Mouse (Mus musculus) hindbrain, embryonic 15.5 days (tissue): ENCODE data around the gene Aven. TPM values are rescaled to one million over a fixed set of nuclear protein-coding genes. Genes with fewer than 3 reads are reported as not detected.

ENCODE experiments used
- ATAC-seq: fragments of 200-750 bp; cut with Nextera tagmentation; 2 replicates; pipeline ENCODE4 v1.8.0; 2017; ENCODE audit warnings: low read depth, moderate number of reproducible peaks, moderate TSS enrichment; ENCODE audit not compliant: low FRiP score
- H3K27ac ChIP-seq: fragments of 300-500 bp; sonication (generic); replicated peaks from 2 replicates; pipeline ENCODE4 v1.5.1; 2015; ENCODE audit warnings: mild to moderate bottlenecking, inconsistent platforms
- H3K27me3 ChIP-seq: fragments of 300-500 bp; sonication (generic); 2 replicates; pipeline ENCODE4 v1.6.1; 2015; ENCODE audit warnings: control low read depth, inconsistent platforms
- H3K36me3 ChIP-seq: fragments of 300-500 bp; sonication (generic); 2 replicates; pipeline ENCODE4 v1.6.1; 2015; ENCODE audit warnings: control low read depth, inconsistent platforms
- H3K4me1 ChIP-seq: fragments of 300-500 bp; sonication (generic); replicated peaks from 2 replicates; pipeline ENCODE4 v1.6.1; 2015; ENCODE audit warnings: control low read depth, inconsistent platforms
- H3K4me2 ChIP-seq: fragments of 300-500 bp; sonication (generic); 2 replicates; pipeline ENCODE4 v1.6.1; 2015; ENCODE audit warnings: moderate library complexity, mild to moderate bottlenecking, inconsistent platforms
- H3K4me3 ChIP-seq: fragments of 300-500 bp; sonication (generic); 2 replicates; pipeline ENCODE4 v1.5.1; 2015; ENCODE audit warnings: mild to moderate bottlenecking, inconsistent platforms
- H3K9ac ChIP-seq: fragments of 300-500 bp; sonication (generic); 2 replicates; pipeline ENCODE4 v1.6.1; 2015; ENCODE audit warnings: inconsistent platforms
- H3K9me3 ChIP-seq: fragments of 300-500 bp; sonication (generic); 2 replicates; pipeline ENCODE4 v1.6.1; 2016; ENCODE audit warnings: control low read depth, inconsistent platforms
- WGBS: fragments of 180-500 bp; shearing (Covaris S2); methylation state at CpG from one replicate; pipeline ENCODE4 v1.1.7; 2015; 5-methylcytosine and 5-hydroxymethylcytosine counted together
- polyA plus RNA-seq: library from polyadenylated mRNA; unstranded; fragments of >200 nt; fragmentation: Nextera tagmentation; extraction: Ambion mirVana; gene quantifications from 2 replicates; pipeline ENCODE4 v1.2.1, GENCODE M21; 2015

The Aven gene
- polyA plus RNA-seq, 1 experiment from 2014 or later, result 3.9 TPM

- no peaks in the 10 kb centered on the region for H3K9me3 ChIP-seq
- no peaks in the 10 kb centered on the region for H3K36me3 ChIP-seq
- no peak overlapping the region for H3K9ac ChIP-seq
- 0 out of 2 replicates have a peak, but pooled peaks cover 8% of the 10 kb centered on the region for H3K4me1 ChIP-seq
- peak overlapping the region; percentile 18 for H3K4me2 ChIP-seq
- no peaks in the 10 kb centered on the region for H3K27me3 ChIP-seq
- no peak overlapping the region for H3K4me3 ChIP-seq
- ATAC-seq, result peak; percentile 75; the same call in 1 of the 2 replicates
- 17% methylated on average over 6 of the region's 6 CpGs for WGBS
- H3K27ac ChIP-seq, result peak overlapping the region; percentile 22; the same call in 1 of the 2 replicates
Measured at GRCm38 (mm10) chr2:112591451-112591871, 98.7 kb downstream of the Aven start.

DNA sequence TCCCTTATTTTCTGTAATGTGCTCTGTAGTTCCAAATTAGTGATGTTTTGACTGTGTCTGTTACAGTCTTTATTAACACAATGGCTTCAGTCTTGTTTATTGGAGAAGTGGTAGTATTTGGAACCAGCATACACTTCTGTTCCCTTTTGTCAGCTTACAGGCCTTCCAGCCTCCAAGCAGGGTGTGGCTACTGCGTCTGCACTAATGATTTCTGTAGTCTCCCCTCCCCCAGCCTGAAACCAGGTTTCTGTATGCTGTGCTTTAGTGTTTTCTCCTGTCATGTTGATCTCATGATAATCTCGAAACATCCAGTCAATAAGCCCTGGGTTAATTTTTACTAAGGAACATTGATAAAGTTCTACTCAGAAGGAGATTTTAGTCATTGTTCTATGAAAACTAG is 100.6 kb downstream of the Aven start:
- no peak for ATAC-seq
- H3K4me1 ChIP-seq, result 0 out of 2 replicates have a peak, but pooled peaks cover 8% of the 10 kb centered on the region
- H3K27me3 ChIP-seq, result no peaks in the 10 kb centered on the region
- H3K9me3 ChIP-seq, result no peaks in the 10 kb centered on the region
- H3K9ac ChIP-seq, result no peak overlapping the region
- no peak overlapping the region for H3K4me2 ChIP-seq
- no peak overlapping the region for H3K27ac ChIP-seq
- H3K4me3 ChIP-seq, result no peak overlapping the region
- 78% methylated on average over 2 of the region's 2 CpGs for WGBS
- no peaks in the 10 kb centered on the region for H3K36me3 ChIP-seq

- Histone ChIP-seq H3K27me3 (no peaks in the 10 kb centered on the region), H3K4me2 (no peak overlapping the region), H3K9ac (no peak overlapping the region), H3K36me3 (no peaks in the 10 kb centered on the region), H3K27ac (no peak overlapping the region), H3K4me1 (0 out of 2 replicates have a peak, but pooled peaks cover 8% of the 10 kb centered on the region), H3K9me3 (no peaks in the 10 kb centered on the region), H3K4me3 (no peak overlapping the region)
- no peak for ATAC-seq
- 87% methylated on average over 2 of the region's 2 CpGs for WGBS
Measured at GRCm38 (mm10) chr2:112593781-112594180, 101.0 kb downstream of the Aven start.

DNA sequence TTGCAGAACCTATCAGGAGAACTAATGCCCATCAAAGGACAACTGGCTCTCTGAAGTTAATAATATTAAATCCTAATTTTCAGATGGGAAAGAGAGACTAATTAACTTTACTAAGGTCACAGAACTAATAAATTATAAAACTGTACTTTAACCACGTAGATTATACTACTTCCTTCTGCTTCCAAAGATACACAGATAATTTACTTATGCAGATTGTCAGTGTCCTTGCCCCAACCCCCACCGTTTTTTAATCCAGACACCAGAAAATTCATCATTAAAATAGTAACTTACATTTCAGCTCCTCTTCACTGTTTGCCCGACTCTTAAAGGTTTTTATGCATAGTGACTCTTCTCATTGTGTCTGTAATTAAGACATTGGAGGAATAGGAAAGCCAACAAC is 103.0 kb downstream of the Aven start:
- Histone ChIP-seq H3K36me3 (no peaks in the 10 kb centered on the region), H3K9me3 (no peaks in the 10 kb centered on the region), H3K27me3 (no peaks in the 10 kb centered on the region), H3K27ac (no peak overlapping the region), H3K4me1 (0 out of 2 replicates have a peak, but pooled peaks cover 8% of the 10 kb centered on the region), H3K9ac (no peak overlapping the region), H3K4me2 (no peak overlapping the region), H3K4me3 (no peak overlapping the region)
- ATAC-seq, result no peak
- 82% methylated on average over 3 of the region's 3 CpGs for WGBS

DNA sequence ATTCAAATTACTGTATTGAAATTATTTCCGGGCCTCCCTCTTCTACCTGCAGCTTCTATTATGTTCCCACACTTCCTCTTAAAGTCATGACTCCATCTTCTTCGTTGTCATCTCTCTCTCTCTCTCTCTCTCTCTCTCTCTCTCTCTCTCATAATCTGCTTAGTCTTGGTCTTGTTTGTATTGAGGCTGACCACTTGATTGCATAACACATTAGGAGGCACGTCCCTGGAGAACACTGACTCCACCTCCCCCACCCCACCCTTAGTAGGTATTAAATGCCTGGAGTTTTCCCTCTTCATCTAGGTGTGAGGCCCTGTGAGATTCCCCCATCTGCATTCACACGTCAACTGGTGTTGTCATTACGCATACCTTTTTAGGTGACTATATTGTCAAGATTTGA is 103.7 kb downstream of the Aven start:
- 0 out of 2 replicates have a peak, but pooled peaks cover 3% of the 10 kb centered on the region for H3K4me1 ChIP-seq
- WGBS, result 84% methylated on average over 5 of the region's 5 CpGs

GRCm38 (mm10) chr2:112597064-112597463 is 104.3 kb downstream of the Aven start:
- Histone ChIP-seq H3K4me1 (no peaks in the 10 kb centered on the region), H3K36me3 (no peaks in the 10 kb centered on the region), H3K9me3 (no peaks in the 10 kb centered on the region), H3K27ac (no peak overlapping the region), H3K4me3 (no peak overlapping the region), H3K4me2 (no peak overlapping the region), H3K27me3 (no peaks in the 10 kb centered on the region), H3K9ac (no peak overlapping the region)
- ATAC-seq, result no peak
- 79% methylated on average over 1 of the region's 1 CpGs for WGBS

More for the DNA sequence above, 103.7 kb downstream of the Aven start:
- Histone ChIP-seq H3K27ac (no peak overlapping the region), H3K9ac (no peak overlapping the region), H3K9me3 (no peaks in the 10 kb centered on the region), H3K36me3 (no peaks in the 10 kb centered on the region), H3K4me3 (no peak overlapping the region), H3K27me3 (no peaks in the 10 kb centered on the region), H3K4me2 (no peak overlapping the region)
- ATAC-seq, result no peak

DNA sequence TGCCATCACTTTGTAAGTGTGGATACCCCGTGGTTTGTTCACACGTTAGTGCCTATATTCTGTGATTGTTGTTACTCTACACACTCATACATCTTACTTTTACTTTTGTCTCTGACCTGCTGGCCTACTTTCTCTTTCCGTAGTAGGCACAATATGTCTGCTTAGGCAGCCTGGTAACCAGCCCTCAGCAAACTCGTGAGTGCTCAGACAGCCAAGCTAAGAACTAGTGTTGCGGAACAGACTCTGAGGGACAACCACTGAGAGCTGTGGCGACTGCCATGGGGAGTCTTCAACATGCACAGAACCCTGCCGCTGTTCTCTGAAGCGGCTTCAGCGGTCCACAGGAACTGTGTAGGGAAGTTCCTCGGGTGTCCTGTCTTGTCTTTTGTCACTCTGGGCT is 107.5 kb downstream of the Aven start:
- H3K9me3 ChIP-seq, result no peaks in the 10 kb centered on the region
- no peak for ATAC-seq
- no peaks in the 10 kb centered on the region for H3K36me3 ChIP-seq
- no peak overlapping the region for H3K27ac ChIP-seq
- H3K4me3 ChIP-seq, result no peak overlapping the region
- no peak overlapping the region for H3K9ac ChIP-seq
- H3K4me1 ChIP-seq, result no peaks in the 10 kb centered on the region
- no peaks in the 10 kb centered on the region for H3K27me3 ChIP-seq
- H3K4me2 ChIP-seq, result no peak overlapping the region
- WGBS, result 47% methylated on average over 10 of the region's 10 CpGs

DNA sequence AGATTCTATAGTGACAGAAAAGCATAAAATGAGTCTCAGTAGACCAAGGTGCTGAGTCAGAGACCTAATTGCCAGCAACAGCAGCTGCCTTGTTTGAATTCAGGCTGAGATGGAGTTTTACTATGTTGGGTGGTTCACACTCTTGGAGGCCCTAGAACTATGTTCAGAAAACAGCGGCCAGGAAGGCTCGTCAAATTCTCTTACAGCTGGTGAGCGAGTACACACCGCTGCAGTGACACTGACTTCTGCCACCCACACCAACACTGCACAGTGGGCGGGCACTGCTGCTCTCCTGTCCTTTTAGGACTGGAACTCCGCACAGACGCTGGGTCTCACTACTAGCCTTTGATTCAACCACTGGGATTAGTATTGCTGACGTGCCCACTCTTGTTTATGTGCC is 109.7 kb downstream of the Aven start:
- 67% methylated on average over 8 of the region's 8 CpGs for WGBS
- Histone ChIP-seq H3K27me3 (no peaks in the 10 kb centered on the region), H3K4me2 (no peak overlapping the region), H3K36me3 (no peaks in the 10 kb centered on the region), H3K9ac (no peak overlapping the region), H3K9me3 (no peaks in the 10 kb centered on the region), H3K27ac (no peak overlapping the region), H3K4me1 (no peaks in the 10 kb centered on the region), H3K4me3 (no peak overlapping the region)
- 0 out of 2 replicates have a peak, but pooled peaks have one; percentile 23 for ATAC-seq

- 86% methylated on average over 3 of the region's 3 CpGs for WGBS
- H3K4me2 ChIP-seq, result no peak overlapping the region
- H3K36me3 ChIP-seq, result no peaks in the 10 kb centered on the region
- no peaks in the 10 kb centered on the region for H3K27me3 ChIP-seq
- no peak overlapping the region for H3K4me3 ChIP-seq
- H3K9ac ChIP-seq, result no peak overlapping the region
- ATAC-seq, result no peak
- no peaks in the 10 kb centered on the region for H3K4me1 ChIP-seq
- no peak overlapping the region for H3K27ac ChIP-seq
- no peaks in the 10 kb centered on the region for H3K9me3 ChIP-seq
Measured at GRCm38 (mm10) chr2:112606536-112606935, 113.8 kb downstream of the Aven start.

DNA sequence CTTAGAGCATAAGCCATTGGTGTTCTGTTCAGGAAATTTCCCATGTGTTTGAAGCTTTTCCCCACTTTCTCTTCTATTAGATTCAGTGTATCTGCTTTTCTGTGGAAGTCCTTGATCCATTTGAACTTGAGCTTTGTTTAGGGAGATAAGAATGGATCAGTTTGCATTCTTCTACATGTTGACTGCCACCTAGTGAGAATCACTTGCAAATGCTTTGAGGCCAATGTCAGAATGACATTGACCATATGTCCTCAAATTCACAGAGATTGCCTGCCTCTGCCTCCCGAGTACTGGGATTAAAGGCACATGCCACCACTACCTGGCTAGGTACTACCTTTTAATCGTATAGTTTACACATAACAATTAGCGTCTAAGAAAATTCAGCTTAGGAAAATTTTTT is 119.9 kb downstream of the Aven start:
- Histone ChIP-seq H3K27ac (no peak overlapping the region), H3K9ac (no peak overlapping the region), H3K4me2 (no peak overlapping the region), H3K36me3 (no peaks in the 10 kb centered on the region), H3K4me3 (no peak overlapping the region), H3K4me1 (no peaks in the 10 kb centered on the region), H3K9me3 (no peaks in the 10 kb centered on the region), H3K27me3 (no peaks in the 10 kb centered on the region)
- no peak for ATAC-seq
- WGBS, result 82% methylated on average over 3 of the region's 3 CpGs

DNA sequence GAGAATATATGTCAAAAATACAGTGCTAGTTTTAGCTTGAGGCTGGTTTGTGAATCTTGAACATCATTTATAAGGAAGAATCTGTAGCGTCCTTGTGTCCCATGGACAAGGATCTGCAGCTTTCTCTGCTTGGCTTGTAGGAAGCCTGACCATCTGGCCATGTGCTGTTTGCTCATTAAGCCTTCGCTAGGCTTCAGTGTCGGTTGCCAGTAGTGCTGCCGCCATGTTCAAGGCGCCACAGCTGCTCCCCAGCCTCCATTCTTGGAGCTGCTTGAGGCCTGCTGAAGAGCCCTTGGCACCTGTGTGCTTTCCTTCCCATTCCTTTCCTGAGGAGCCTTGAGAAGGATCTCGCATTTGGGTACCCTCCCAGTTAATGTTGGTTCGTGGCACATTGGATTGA is 121.6 kb downstream of the Aven start:
- H3K27me3 ChIP-seq, result no peaks in the 10 kb centered on the region
- 83% methylated on average over 7 of the region's 7 CpGs for WGBS

DNA sequence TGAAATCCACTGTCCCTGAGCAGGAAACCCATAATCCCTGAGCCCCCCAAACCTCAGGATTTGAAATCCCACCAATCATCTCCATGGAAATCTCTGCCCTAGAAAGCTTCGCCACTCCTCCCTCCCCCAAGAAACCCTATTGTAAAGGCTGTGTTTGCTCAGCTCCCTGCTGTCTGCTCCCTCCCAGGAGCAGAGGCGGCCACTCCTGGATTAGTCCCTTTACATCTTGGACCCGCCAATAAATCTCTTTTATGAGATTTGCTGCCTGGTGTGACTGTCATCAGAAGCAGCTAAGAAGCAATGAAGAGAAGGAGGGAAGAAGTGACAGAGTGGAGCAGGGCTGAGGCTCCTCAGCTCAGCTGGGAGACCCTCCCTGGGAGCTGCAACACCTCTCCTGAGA is 124.4 kb downstream of the Aven start:
- no peak overlapping the region for H3K9ac ChIP-seq
- 17% methylated on average over 3 of the region's 3 CpGs for WGBS
- no peaks in the 10 kb centered on the region for H3K9me3 ChIP-seq
- ATAC-seq, result no peak
- H3K27ac ChIP-seq, result no peak overlapping the region
- no peaks in the 10 kb centered on the region for H3K4me1 ChIP-seq
- H3K4me2 ChIP-seq, result no peak overlapping the region
- no peaks in the 10 kb centered on the region for H3K36me3 ChIP-seq
- no peaks in the 10 kb centered on the region for H3K27me3 ChIP-seq
- H3K4me3 ChIP-seq, result no peak overlapping the region

More for the DNA sequence above, 121.6 kb downstream of the Aven start:
- Histone ChIP-seq H3K9ac (no peak overlapping the region), H3K9me3 (no peaks in the 10 kb centered on the region), H3K4me1 (no peaks in the 10 kb centered on the region), H3K36me3 (no peaks in the 10 kb centered on the region), H3K4me2 (no peak overlapping the region), H3K27ac (no peak overlapping the region), H3K4me3 (no peak overlapping the region)
- ATAC-seq, result no peak

- 94% methylated on average over 3 of the region's 3 CpGs for WGBS
- Histone ChIP-seq H3K9ac (no peak overlapping the region), H3K4me3 (no peak overlapping the region), H3K9me3 (no peaks in the 10 kb centered on the region), H3K27ac (no peak overlapping the region), H3K36me3 (no peaks in the 10 kb centered on the region), H3K4me1 (no peaks in the 10 kb centered on the region), H3K4me2 (no peak overlapping the region), H3K27me3 (no peaks in the 10 kb centered on the region)
- ATAC-seq, result no peak
Measured at GRCm38 (mm10) chr2:112625156-112625555, 132.4 kb downstream of the Aven start.
